Mouse (Mus musculus): ENCODE measurements around the gene Zfp652.
"Not testable (repeated sequence)": the region's sequence is repeated elsewhere in the genome, so short reads cannot be mapped to it uniquely, and the experiment has no call there.

Zfp652 gene

GRCm38 (mm10) chr11:95857306-95857705, 144.8 kb downstream of the Zfp652 start:
- DNase-seq (ENCODE audit: low read depth, low spot score): no peak

GRCm38 (mm10) chr11:95857716-95858527, 145.4 kb downstream of the Zfp652 start:
- DNase-seq (ENCODE audit: low read depth, low spot score): no peak

GRCm38 (mm10) chr11:95858528-95859467, 146.3 kb downstream of the Zfp652 start:
- DNase-seq (ENCODE audit: low read depth, low spot score): peak; percentile 99

GRCm38 (mm10) chr11:95859468-95859855, 147.0 kb downstream of the Zfp652 start:
- peak; percentile 76 for DNase-seq (ENCODE audit: low read depth, low spot score)

GRCm38 (mm10) chr11:95860071-95860490, 147.6 kb downstream of the Zfp652 start:
- no peak for DNase-seq (ENCODE audit: low read depth, low spot score)

- no peak for DNase-seq (ENCODE audit: low read depth, low spot score)
These were observed 148.9 kb downstream of the Zfp652 start for GRCm38 (mm10) chr11:95861397-95861796.

GRCm38 (mm10) chr11:95869442-95869841, 157.0 kb downstream of the Zfp652 start:
- no peak for DNase-seq (ENCODE audit: low read depth, low spot score)

GRCm38 (mm10) chr11:95869918-95870470, 157.5 kb downstream of the Zfp652 start:
- no peak for DNase-seq (ENCODE audit: low read depth, low spot score)

GRCm38 (mm10) chr11:95875804-95876203, 163.3 kb downstream of the Zfp652 start:
- peak; percentile 23 for DNase-seq (ENCODE audit: low read depth, low spot score)

- peak; percentile 58 for DNase-seq (ENCODE audit: low read depth, low spot score)
These were observed 163.8 kb downstream of the Zfp652 start for GRCm38 (mm10) chr11:95876296-95876695.

GRCm38 (mm10) chr11:95879861-95880260, 167.4 kb downstream of the Zfp652 start:
- not testable (repeated sequence) for DNase-seq (ENCODE audit: low read depth, low spot score)
